8 mouse cellular contexts compared by ENCODE assay signal in the genomic region with DNA sequence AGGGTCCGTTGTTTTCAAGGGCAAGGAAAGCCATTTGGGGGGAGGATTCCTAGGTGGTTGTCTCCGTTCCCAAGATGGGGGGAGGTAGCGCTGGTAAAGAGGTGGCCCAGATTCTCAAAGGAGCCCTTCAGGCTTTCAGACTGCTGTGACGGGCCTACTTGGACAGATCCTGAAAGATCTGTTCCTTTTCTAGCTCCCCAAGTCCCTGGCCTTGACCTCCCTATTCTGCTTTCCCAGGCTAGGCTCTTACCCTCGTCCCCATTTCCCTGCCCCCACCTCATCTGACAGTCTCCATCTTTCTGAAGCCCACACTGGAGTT. TPM values are rescaled to one million over a fixed set of nuclear protein-coding genes. Genes with fewer than 3 reads are reported as not detected.
DNase-seq lines count a peak whose midpoint lies in the region; ATAC-seq and TF ChIP-seq lines count a peak whose summit lies in the region.

No protein-coding gene starts in this region.

- H3K4me2 ChIP-seq in heart, postnatal 0 days (ENCODE audit: low read depth, low read length) = peak overlapping the region; percentile 85

- WGBS in heart, postnatal 0 days = 0% methylated on average over 5 of the region's 5 CpGs

- H3K36me3 ChIP-seq in heart, postnatal 0 days (replicated peaks; ENCODE audit: control insufficient read depth, insufficient read depth, low read length) = no peaks in the 10 kb centered on the region
- no peaks in the 10 kb centered on the region for H3K36me3 ChIP-seq in testis, adult 2 months (ENCODE audit: control insufficient read depth, insufficient read depth, low read length)

- H3K27ac ChIP-seq in heart, postnatal 0 days (ENCODE audit: low read depth) = peak overlapping the region; percentile 87
- peak overlapping the region; percentile 95 for H3K27ac ChIP-seq in testis, adult 2 months (ENCODE audit: control insufficient read depth, insufficient read depth, low read depth, low read length)

- no peaks in the 10 kb centered on the region for H3K9me3 ChIP-seq in heart, postnatal 0 days (replicated peaks; ENCODE audit: control insufficient read depth, low read length)

- no peak for TF ChIP-seq EP300 in heart, postnatal 0 days (IDR thresholded peaks at IDR 0.05; ENCODE audit: low read depth)

- H3K27me3 ChIP-seq in heart, postnatal 0 days (ENCODE audit: control insufficient read depth, insufficient read depth, low read length) = no peaks in the 10 kb centered on the region
- no peaks in the 10 kb centered on the region for H3K27me3 ChIP-seq in testis, adult 2 months (ENCODE audit: control insufficient read depth, insufficient read depth, low read length)

- intact Hi-C loops in heart, postnatal 25 days (cut with DNase I) = no loop called here

- ATAC-seq in heart, postnatal 0 days (ENCODE audit: insufficient read depth, low read depth) = no peak
- 0 out of 2 replicates have a peak, but pooled peaks have one; percentile 25 for ATAC-seq in megakaryocyte-erythroid progenitor cell, adult 5-6 weeks (replicated peaks; ENCODE audit: low FRiP score, low TSS enrichment, poor library complexity, severe bottlenecking)

- peak overlapping the region; percentile 59 for H3K4me3 ChIP-seq in heart, postnatal 0 days (ENCODE audit: low read depth, low read length)
- peak overlapping the region; percentile 94 for H3K4me3 ChIP-seq in testis, adult 2 months (ENCODE audit: control insufficient read depth, low read depth, low read length)

- TF ChIP-seq POLR2A in testis, adult 2 months (IDR thresholded peaks at IDR 0.05; ENCODE audit: control insufficient read depth, low read depth, low read length) = no peak

- peak overlapping the region; percentile 85 for H3K9ac ChIP-seq in heart, postnatal 0 days (replicated peaks; ENCODE audit: low read depth, low read length)

- H3K4me1 ChIP-seq in heart, postnatal 0 days (ENCODE audit: control insufficient read depth, insufficient read depth) = peaks cover 17% of the 10 kb centered on the region; the same call in 1 of the 2 replicates
- H3K4me1 ChIP-seq in testis, adult 2 months (ENCODE audit: control insufficient read depth, insufficient read depth, low read length) = peaks cover 2% of the 10 kb centered on the region

- peak; percentile 20 to 48 for DNase-seq in heart, adult 18-20 months
- DNase-seq in heart, postnatal 25 days (ENCODE audit: low spot score) = no peak
- peak; percentile 40 for DNase-seq in NIH3T3 (ENCODE audit: low read depth)
- DNase-seq in embryo, embryonic 10.5 days (ENCODE audit: low spot score) = peak; percentile 69
- DNase-seq in heart, postnatal 0 days (ENCODE audit: low spot score) = peak; percentile 50
- peak; percentile 18 to 27 for DNase-seq in layer of hippocampus, postnatal 14 days (ENCODE audit: low spot score in 2 of 2)

- no peak for TF ChIP-seq CTCF in heart, postnatal 0 days (IDR thresholded peaks at IDR 0.05; ENCODE audit: low read depth)
- no peak for TF ChIP-seq CTCF in testis, adult 2 months (IDR thresholded peaks at IDR 0.05; ENCODE audit: control insufficient read depth, insufficient read depth, insufficient replicate concordance, low read depth, low read length)

RNA-seq across cellular contexts. Expression of gene Ptpn9, which starts 1.3 kb away (rescaled TPM):
- 10 to 100 TPM in 1 of 2 experiments, 1 to 10 TPM in 1; 9.3 to 10.1 TPM for total RNA-seq in heart, adult 18-20 months (2021)
- total RNA-seq in heart, postnatal 25 days (2021) = 10 to 100 TPM; 10.0 to 10.7 TPM
- total RNA-seq in heart, postnatal 0 days (2014; rRNA removed; ENCODE audit: low replicate concordance) = 22.2 and 22.6 TPM in 2 replicates
- polyA plus RNA-seq in heart, postnatal 0 days (2015; fragmentation: Nextera tagmentation; extraction: Ambion mirVana) = 7.8 and 8.9 TPM in 2 replicates
- 10 to 100 TPM; 31.3 TPM for total RNA-seq in layer of hippocampus, postnatal 14 days (2021)
- 7.2 and 9.2 TPM in 2 replicates for total RNA-seq in megakaryocyte-erythroid progenitor cell, adult 5-6 weeks (2014; fragmentation: Nextera tagmentation)
- 8.2 and 8.4 TPM in 2 replicates for total RNA-seq in megakaryocyte-erythroid progenitor cell, adult 5-6 weeks (2017)
- 21.9 and 22.0 TPM in 2 replicates for polyA plus RNA-seq in testis, adult 2 months (2012; rRNA removed)

RNA-seq across cellular contexts. Expression of gene Snupn, which starts 45.3 kb away (rescaled TPM):
- total RNA-seq in heart, adult 18-20 months (2021) = 10 to 100 TPM; 10.6 to 11.2 TPM
- 10 to 100 TPM in 1 of 2 experiments, 1 to 10 TPM in 1; 9.9 to 10.1 TPM for total RNA-seq in heart, postnatal 25 days (2021)
- 2.8 and 9.6 TPM in 2 replicates for total RNA-seq in heart, postnatal 0 days (2014; rRNA removed; ENCODE audit: low replicate concordance)
- polyA plus RNA-seq in heart, postnatal 0 days (2015; fragmentation: Nextera tagmentation; extraction: Ambion mirVana) = 14.9 and 15.8 TPM in 2 replicates
- total RNA-seq in layer of hippocampus, postnatal 14 days (2021) = 10 to 100 TPM; 16.7 to 18.1 TPM
- total RNA-seq in megakaryocyte-erythroid progenitor cell, adult 5-6 weeks (2014; fragmentation: Nextera tagmentation) = 20.2 and 20.5 TPM in 2 replicates
- 10.3 and 15.5 TPM in 2 replicates for total RNA-seq in megakaryocyte-erythroid progenitor cell, adult 5-6 weeks (2017)
- polyA plus RNA-seq in testis, adult 2 months (2012; rRNA removed) = 11.9 and 14.1 TPM in 2 replicates

RNA-seq across cellular contexts. Expression of gene Imp3, which starts 58.7 kb away (rescaled TPM):
- total RNA-seq in heart, adult 18-20 months (2021) = 10 to 100 TPM; 55.8 to 58.3 TPM
- 10 to 100 TPM; 53.2 to 54.8 TPM for total RNA-seq in heart, postnatal 25 days (2021)
- 178 and 179 TPM in 2 replicates for total RNA-seq in heart, postnatal 0 days (2014; rRNA removed; ENCODE audit: low replicate concordance)
- 58.1 and 63.1 TPM in 2 replicates for polyA plus RNA-seq in heart, postnatal 0 days (2015; fragmentation: Nextera tagmentation; extraction: Ambion mirVana)
- 10 to 100 TPM; 52.4 to 53.2 TPM for total RNA-seq in layer of hippocampus, postnatal 14 days (2021)
- total RNA-seq in megakaryocyte-erythroid progenitor cell, adult 5-6 weeks (2014; fragmentation: Nextera tagmentation) = 118 and 148 TPM in 2 replicates
- 108 and 128 TPM in 2 replicates for total RNA-seq in megakaryocyte-erythroid progenitor cell, adult 5-6 weeks (2017)
- polyA plus RNA-seq in testis, adult 2 months (2012; rRNA removed) = 42.3 and 44.2 TPM in 2 replicates
